ENCODE assay signal across 9 mouse cellular contexts in genomic region chr9:50849249-50849648, GRCm38 (mm10). TPM values are rescaled to one million over a fixed set of nuclear protein-coding genes. Genes with fewer than 3 reads are reported as not detected.
A peak's percentile ranks its signal among the peaks of the same experiment; 100 is the strongest.
DNase-seq lines count a peak whose midpoint lies in the region; ATAC-seq and TF ChIP-seq lines count a peak whose summit lies in the region.
"Had no signal": no experiment of that assay in that cellular context is flagged by ENCODE, and none has a peak within 500 bp of the region (broad histone marks: within the 10 kb centered on the region; RNA-seq: fewer than 3 reads in every experiment).

No protein-coding gene starts in this region.

- peaks cover 13% of the 10 kb centered on the region; the same call in 1 of the 2 replicates for H3K4me1 ChIP-seq in forebrain, embryonic 14.5 days (ENCODE audit: control insufficient read depth, insufficient read depth, low read length)
- peaks cover 43% of the 10 kb centered on the region for H3K4me1 ChIP-seq in liver, postnatal 0 days (ENCODE audit: insufficient read depth)

- ATAC-seq in cerebellum, adult (ENCODE audit: insufficient number of reproducible peaks, low FRiP score, low TSS enrichment), result peak; percentile 74; the same call in 1 of the 2 replicates
- ATAC-seq in forebrain, embryonic 14.5 days, result peak; percentile 84
- ATAC-seq in liver, postnatal 0 days, result peak; percentile 74

- no peaks in the 10 kb centered on the region for H3K27me3 ChIP-seq in forebrain, embryonic 14.5 days (replicated peaks; ENCODE audit: control insufficient read depth, insufficient read depth, low read length)
- no peaks in the 10 kb centered on the region for H3K27me3 ChIP-seq in liver, postnatal 0 days (ENCODE audit: insufficient read depth, low read length)
- H3K27me3 ChIP-seq: limb, embryonic 15.5 days had no signal

- no peak overlapping the region for H3K4me3 ChIP-seq in forebrain, embryonic 14.5 days (ENCODE audit: low read depth, low read length)
- H3K4me3 ChIP-seq in liver, postnatal 0 days (ENCODE audit: low read depth, low read length), result no peak overlapping the region
- H3K4me3 ChIP-seq: limb, embryonic 15.5 days had no signal

- TF ChIP-seq EP300 in liver, postnatal 0 days (IDR thresholded peaks at IDR 0.05; ENCODE audit: low read depth), result peak; percentile 28; the same call in 1 of the 2 replicates

- H3K9me3 ChIP-seq in forebrain, embryonic 14.5 days (replicated peaks; ENCODE audit: control insufficient read depth, low read length), result no peaks in the 10 kb centered on the region
- no peaks in the 10 kb centered on the region for H3K9me3 ChIP-seq in liver, postnatal 0 days (ENCODE audit: low read length)
- H3K9me3 ChIP-seq: limb, embryonic 15.5 days had no signal

- H3K36me3 ChIP-seq in forebrain, embryonic 14.5 days (ENCODE audit: control insufficient read depth, insufficient read depth, low read length), result peaks cover 4% of the 10 kb centered on the region; the same call in 1 of the 2 replicates
- H3K36me3 ChIP-seq in liver, postnatal 0 days (replicated peaks; ENCODE audit: insufficient read depth, low read length), result no peaks in the 10 kb centered on the region

- intact Hi-C loops in heart, postnatal 25 days (cut with DNase I), result loop anchor here (1.0 to 10.0 kb wide), 5 partner anchors 160 to 446 kb away; partner anchors contain the start of gene Sik2

- 22% methylated on average over 8 of the region's 8 CpGs for WGBS in forebrain, embryonic 14.5 days
- 23% methylated on average over 8 of the region's 8 CpGs for WGBS in liver, postnatal 0 days (ENCODE audit: insufficient replicate concordance)

- DNase-seq in ES-CJ7 (ENCODE audit: low read depth, low spot score), result peak; percentile 87
- peak; percentile 96 for DNase-seq in forebrain, embryonic 14.5 days (ENCODE audit: low spot score)
- peak; percentile 68 for DNase-seq in heart, postnatal 25 days (ENCODE audit: low spot score)
- peak; percentile 94 for DNase-seq in layer of hippocampus, adult 11-12 months (ENCODE audit: low spot score)
- peak; percentile 91 for DNase-seq in liver, postnatal 0 days
- peak; percentile 59 for DNase-seq in ovary, adult 18-20 months (ENCODE audit: low spot score)
- DNase-seq in thymus, postnatal 0 days (ENCODE audit: low spot score), result peak; percentile 84

- H3K27ac ChIP-seq in forebrain, embryonic 14.5 days (ENCODE audit: low read depth, low read length), result no peak overlapping the region
- no peak overlapping the region for H3K27ac ChIP-seq in liver, postnatal 0 days (ENCODE audit: low read depth)
- H3K27ac ChIP-seq: limb, embryonic 15.5 days had no signal

- H3K9ac ChIP-seq in forebrain, embryonic 14.5 days (ENCODE audit: low read length), result no peak overlapping the region
- H3K9ac ChIP-seq in liver, postnatal 0 days (replicated peaks), result no peak overlapping the region
- H3K9ac ChIP-seq: limb, embryonic 15.5 days had no signal

- no peak overlapping the region for H3K4me2 ChIP-seq in forebrain, embryonic 14.5 days (ENCODE audit: low read length)
- H3K4me2 ChIP-seq in liver, postnatal 0 days (ENCODE audit: low read depth, low read length), result no peak overlapping the region
- H3K4me2 ChIP-seq: limb, embryonic 15.5 days had no signal

- peak; percentile 94 for TF ChIP-seq CTCF in liver, postnatal 0 days (IDR thresholded peaks at IDR 0.05; ENCODE audit: low read depth)

RNA-seq across cellular contexts. Expression of gene Ppp2r1b, which starts 4.1 kb away (rescaled TPM):
- 78.9 and 94.5 TPM in 2 replicates for polyA plus RNA-seq in forebrain, embryonic 14.5 days (2014; fragmentation: Nextera tagmentation; extraction: Ambion mirVana)
- 10 to 100 TPM; 10.2 to 10.5 TPM for total RNA-seq in heart, postnatal 25 days (2021)
- 18.8 and 29.0 TPM in 2 replicates for polyA plus RNA-seq in liver, postnatal 0 days (2015; fragmentation: Nextera tagmentation; extraction: Ambion mirVana)
- polyA plus RNA-seq in thymus, postnatal 0 days (2015; fragmentation: Nextera tagmentation; extraction: Ambion mirVana), result 47.0 and 48.7 TPM in 2 replicates
